Mouse (Mus musculus) forebrain, embryonic 10.5 days (tissue): ENCODE data around the gene Daam2. TPM values are rescaled to one million over a fixed set of nuclear protein-coding genes. Genes with fewer than 3 reads are reported as not detected.
"Not testable (repeated sequence)": the region's sequence is repeated elsewhere in the genome, so short reads cannot be mapped to it uniquely, and the experiment has no call there.

Experiments
- DNase-seq: peaks from one replicate; pipeline ENCODE4 v3.0.0-alpha.2; 2017; ENCODE audit warnings: low spot score; ENCODE audit errors: extremely low spot score
- H3K27ac ChIP-seq: fragments of 300-500 bp; sonication (generic); 2 replicates; pipeline ENCODE4 v1.5.1; 2016; ENCODE audit warnings: mild to moderate bottlenecking
- H3K27me3 ChIP-seq: fragments of 300-500 bp; sonication (generic); 2 replicates; pipeline ENCODE4 v1.6.1; 2016; ENCODE audit warnings: mild to moderate bottlenecking; ENCODE audit not compliant: poor library complexity, severe bottlenecking
- H3K36me3 ChIP-seq: fragments of 300-500 bp; sonication (generic); replicated peaks from 2 replicates; pipeline ENCODE4 v1.6.1; 2016; ENCODE audit warnings: mild to moderate bottlenecking, moderate library complexity
- H3K4me1 ChIP-seq: fragments of 300-500 bp; sonication (generic); 2 replicates; pipeline ENCODE4 v1.6.1; 2016
- H3K4me3 ChIP-seq: fragments of 300-500 bp; sonication (generic); 2 replicates; pipeline ENCODE4 v1.5.1; 2016; ENCODE audit warnings: mild to moderate bottlenecking, moderate library complexity
- H3K9me3 ChIP-seq: fragments of 300-500 bp; sonication (generic); 2 replicates; pipeline ENCODE4 v1.6.1; 2016; ENCODE audit warnings: mild to moderate bottlenecking, moderate library complexity
- WGBS: fragments of 180-500 bp; shearing (Covaris S2); methylation state at CpG from one replicate; pipeline ENCODE4 v1.1.7; 2016; 5-methylcytosine and 5-hydroxymethylcytosine counted together
- polyA plus RNA-seq: library from polyadenylated mRNA; unstranded; fragments of >200 nt; fragmentation: Nextera tagmentation; extraction: Ambion mirVana; gene quantifications from 2 replicates; pipeline ENCODE4 v1.2.1, GENCODE M21; 2016

Gene Daam2
- polyA plus RNA-seq, 1 experiment from 2014 or later = 1.7 TPM

- H3K36me3 ChIP-seq = no peaks in the 10 kb centered on the region
- H3K27me3 ChIP-seq = no peaks in the 10 kb centered on the region
These were observed 99.3 kb downstream of the Daam2 start for GRCm38 (mm10) chr17:49464884-49465283.

GRCm38 (mm10) chr17:49458386-49458785 lies 105.8 kb downstream of the Daam2 start:
- Histone ChIP-seq H3K4me3 (no peak overlapping the region), H3K27ac (no peak overlapping the region), H3K9me3 (no peaks in the 10 kb centered on the region), H3K36me3 (peaks cover 23% of the 10 kb centered on the region), H3K4me1 (peaks cover 5% of the 10 kb centered on the region), H3K27me3 (no peaks in the 10 kb centered on the region)
- no peak for DNase-seq
- 96% methylated on average over 18 of the region's 18 CpGs for WGBS

More at GRCm38 (mm10) chr17:49464884-49465283, 99.3 kb downstream of the Daam2 start:
- H3K9me3 ChIP-seq = no peaks in the 10 kb centered on the region
- no peak overlapping the region for H3K4me3 ChIP-seq
- 85% methylated on average over 3 of the region's 3 CpGs for WGBS
- no peak overlapping the region for H3K27ac ChIP-seq
- H3K4me1 ChIP-seq = no peaks in the 10 kb centered on the region
- no peak for DNase-seq

GRCm38 (mm10) chr17:49457833-49458232 lies 106.3 kb downstream of the Daam2 start:
- H3K36me3 ChIP-seq = peaks cover 23% of the 10 kb centered on the region

GRCm38 (mm10) chr17:49456334-49456733 lies 107.8 kb downstream of the Daam2 start:
- no peaks in the 10 kb centered on the region for H3K9me3 ChIP-seq
- WGBS = 89% methylated on average over 4 of the region's 4 CpGs
- H3K4me3 ChIP-seq = no peak overlapping the region
- DNase-seq = no peak
- H3K27me3 ChIP-seq = no peaks in the 10 kb centered on the region
- H3K27ac ChIP-seq = no peak overlapping the region
- peaks cover 5% of the 10 kb centered on the region for H3K4me1 ChIP-seq
- H3K36me3 ChIP-seq = peaks cover 30% of the 10 kb centered on the region

More at GRCm38 (mm10) chr17:49457833-49458232, 106.3 kb downstream of the Daam2 start:
- no peak overlapping the region for H3K4me3 ChIP-seq
- DNase-seq = no peak
- H3K4me1 ChIP-seq = peaks cover 5% of the 10 kb centered on the region
- no peak overlapping the region for H3K27ac ChIP-seq
- WGBS = 88% methylated on average over 3 of the region's 3 CpGs
- no peaks in the 10 kb centered on the region for H3K27me3 ChIP-seq
- no peaks in the 10 kb centered on the region for H3K9me3 ChIP-seq

- peaks cover 52% of the 10 kb centered on the region for H3K36me3 ChIP-seq
- H3K27me3 ChIP-seq = no peaks in the 10 kb centered on the region
- H3K27ac ChIP-seq = no peak overlapping the region
- H3K4me3 ChIP-seq = no peak overlapping the region
- WGBS = 93% methylated on average over 6 of the region's 6 CpGs
- H3K4me1 ChIP-seq = peaks cover 5% of the 10 kb centered on the region
- no peaks in the 10 kb centered on the region for H3K9me3 ChIP-seq
- DNase-seq = no peak
These were observed 113.2 kb downstream of the Daam2 start for GRCm38 (mm10) chr17:49450922-49451321.

GRCm38 (mm10) chr17:49449230-49449608 lies 114.9 kb downstream of the Daam2 start:
- H3K9me3 ChIP-seq = no peaks in the 10 kb centered on the region
- H3K36me3 ChIP-seq = peaks cover 36% of the 10 kb centered on the region
- no peaks in the 10 kb centered on the region for H3K27me3 ChIP-seq
- H3K27ac ChIP-seq = no peak overlapping the region
- no peak for DNase-seq
- H3K4me1 ChIP-seq = peaks cover 5% of the 10 kb centered on the region
- WGBS = 88% methylated on average over 8 of the region's 8 CpGs
- H3K4me3 ChIP-seq = no peak overlapping the region

- H3K36me3 ChIP-seq = peaks cover 31% of the 10 kb centered on the region
- H3K27ac ChIP-seq = no peak overlapping the region
- 85% methylated on average over 9 of the region's 9 CpGs for WGBS
- no peak overlapping the region for H3K4me3 ChIP-seq
- H3K27me3 ChIP-seq = no peaks in the 10 kb centered on the region
- no peaks in the 10 kb centered on the region for H3K9me3 ChIP-seq
- H3K4me1 ChIP-seq = peaks cover 5% of the 10 kb centered on the region
- DNase-seq = no peak
These were observed 115.4 kb downstream of the Daam2 start for GRCm38 (mm10) chr17:49448570-49449229.

GRCm38 (mm10) chr17:49442841-49443240 lies 121.3 kb downstream of the Daam2 start:
- H3K36me3 ChIP-seq = peaks cover 27% of the 10 kb centered on the region
- not testable (repeated sequence) for H3K4me3 ChIP-seq, H3K27ac ChIP-seq, H3K9me3 ChIP-seq, H3K27me3 ChIP-seq, H3K4me1 ChIP-seq, DNase-seq
- WGBS = 90% methylated on average over 3 of the region's 3 CpGs

- WGBS = 87% methylated on average over 14 of the region's 14 CpGs
- DNase-seq = no peak
- peaks cover 45% of the 10 kb centered on the region for H3K36me3 ChIP-seq
- no peak overlapping the region for H3K27ac ChIP-seq
- no peaks in the 10 kb centered on the region for H3K27me3 ChIP-seq
- H3K4me3 ChIP-seq = no peak overlapping the region
- no peaks in the 10 kb centered on the region for H3K4me1 ChIP-seq
- 0 out of 2 replicates have a peak, but pooled peaks cover 3% of the 10 kb centered on the region for H3K9me3 ChIP-seq
These were observed 123.6 kb downstream of the Daam2 start for GRCm38 (mm10) chr17:49440331-49441130.

- Histone ChIP-seq H3K27ac (no peak overlapping the region), H3K27me3 (no peaks in the 10 kb centered on the region), H3K4me1 (no peaks in the 10 kb centered on the region), H3K36me3 (peaks cover 53% of the 10 kb centered on the region), H3K9me3 (0 out of 2 replicates have a peak, but pooled peaks cover 5% of the 10 kb centered on the region), H3K4me3 (no peak overlapping the region)
- DNase-seq = no peak
- 89% methylated on average over 4 of the region's 4 CpGs for WGBS
These were observed 124.4 kb downstream of the Daam2 start for GRCm38 (mm10) chr17:49439706-49440105.

- no peak overlapping the region for H3K27ac ChIP-seq
- H3K27me3 ChIP-seq = no peaks in the 10 kb centered on the region
- no peaks in the 10 kb centered on the region for H3K4me1 ChIP-seq
- no peak for DNase-seq
- 87% methylated on average over 12 of the region's 12 CpGs for WGBS
- peaks cover 59% of the 10 kb centered on the region for H3K36me3 ChIP-seq
- H3K9me3 ChIP-seq = 0 out of 2 replicates have a peak, but pooled peaks cover 5% of the 10 kb centered on the region
- H3K4me3 ChIP-seq = no peak overlapping the region
These were observed 125.1 kb downstream of the Daam2 start for GRCm38 (mm10) chr17:49438822-49439574.

GRCm38 (mm10) chr17:49437306-49437705 lies 126.8 kb downstream of the Daam2 start:
- H3K4me1 ChIP-seq, H3K4me3 ChIP-seq, H3K9me3 ChIP-seq, H3K27ac ChIP-seq, DNase-seq, H3K27me3 ChIP-seq: not testable (repeated sequence)
- peaks cover 69% of the 10 kb centered on the region for H3K36me3 ChIP-seq
